Mouse (Mus musculus) brain, adult 2 months (tissue): ENCODE measurements around the gene Snx9.

ENCODE experiments used
- DNase-seq: peaks from one replicate; pipeline ENCODE4 v3.0.0; 2011; ENCODE audit warnings: low read depth, low spot score

The Snx9 gene

DNA sequence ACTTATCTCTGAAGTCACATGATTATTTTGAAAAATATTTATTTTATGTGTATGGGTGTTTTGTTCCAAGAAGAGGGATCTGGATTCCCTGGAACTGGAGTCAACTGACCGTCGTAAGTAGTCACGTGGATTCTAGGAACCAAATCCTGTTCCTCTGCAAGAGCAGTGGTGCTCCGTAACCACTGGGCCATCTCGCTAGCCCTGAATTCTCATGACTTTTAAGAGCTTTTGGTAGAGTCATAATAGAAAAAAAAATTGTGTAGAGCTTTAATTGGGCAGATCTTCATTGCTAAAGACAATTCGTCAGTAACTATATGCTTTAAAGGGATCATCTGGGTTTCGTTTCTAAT is 2.5 kb downstream of the Snx9 start:
- DNase-seq, result no peak

DNA sequence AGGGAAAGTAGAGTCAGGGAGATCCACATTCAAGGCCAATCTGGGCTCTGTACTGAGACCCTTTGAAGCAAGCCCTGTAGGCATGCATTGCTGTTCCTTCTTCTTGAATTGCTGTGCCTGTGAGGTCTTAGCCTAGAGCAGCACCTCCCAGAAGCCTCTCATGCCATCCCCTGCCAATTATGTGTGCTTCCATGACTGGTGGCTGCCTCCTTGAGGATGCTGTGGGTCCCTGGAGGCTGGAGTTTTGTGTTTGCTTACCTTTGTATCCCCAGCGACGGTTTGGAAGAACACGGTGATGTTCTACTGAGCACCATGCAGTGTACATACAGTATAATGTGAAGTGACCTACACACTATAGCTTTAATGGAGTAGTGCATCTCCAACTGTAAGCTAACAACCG is 4.2 kb downstream of the Snx9 start:
- no peak for DNase-seq

DNA sequence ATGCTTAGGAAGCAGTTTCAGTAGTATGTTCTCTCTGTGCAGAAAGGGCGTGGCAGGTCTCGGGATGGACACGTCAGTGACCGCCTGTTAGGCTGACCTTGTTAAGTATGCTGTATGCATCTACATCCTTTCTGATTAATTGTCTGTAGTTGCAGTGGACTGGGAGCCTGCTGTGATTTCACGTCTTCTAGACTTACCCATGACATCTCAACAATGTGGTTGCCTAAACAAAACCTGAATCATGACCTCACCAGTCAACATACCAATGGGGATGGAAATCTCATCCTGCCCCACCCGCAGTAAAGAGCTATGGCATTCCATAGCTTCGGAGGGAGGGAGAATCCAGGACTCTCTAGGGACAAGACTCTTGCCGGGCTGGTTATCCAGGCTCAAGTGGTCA is 5.0 kb downstream of the Snx9 start:
- no peak for DNase-seq

DNA sequence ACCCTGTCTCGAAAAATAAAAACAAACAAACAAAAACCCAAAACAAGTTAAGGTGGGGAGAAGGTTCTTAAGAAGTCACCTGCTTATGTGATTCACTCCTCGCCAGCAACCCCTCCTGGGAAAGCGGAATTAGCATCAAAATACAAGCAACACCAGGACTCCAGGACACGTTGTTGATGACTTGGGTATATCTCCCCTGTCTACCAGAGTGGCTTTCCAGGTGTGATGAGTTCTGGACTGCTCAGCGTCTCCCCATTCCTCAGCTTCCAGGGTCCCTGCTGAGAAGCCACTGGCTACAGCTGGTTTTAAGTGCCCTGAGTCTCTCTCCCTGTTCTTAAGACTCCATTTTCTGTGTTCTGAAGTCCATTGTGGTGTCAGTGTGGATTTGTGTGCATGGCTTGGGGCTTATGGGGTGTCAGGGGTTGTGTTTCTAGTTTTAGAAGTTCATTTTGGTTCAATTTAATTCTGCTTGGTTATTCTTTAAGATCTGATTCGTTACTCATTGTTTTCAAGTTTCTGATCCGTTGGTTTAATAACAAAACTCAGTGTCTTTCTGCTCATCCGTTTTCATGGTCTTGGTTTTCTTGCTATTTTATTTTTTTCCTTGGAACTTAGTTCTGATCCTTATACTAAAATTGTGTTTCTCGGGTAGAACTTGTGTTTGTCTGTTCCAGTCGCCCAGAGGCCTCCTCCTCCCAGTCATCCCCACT is 7.7 kb downstream of the Snx9 start:
- no peak for DNase-seq

DNA sequence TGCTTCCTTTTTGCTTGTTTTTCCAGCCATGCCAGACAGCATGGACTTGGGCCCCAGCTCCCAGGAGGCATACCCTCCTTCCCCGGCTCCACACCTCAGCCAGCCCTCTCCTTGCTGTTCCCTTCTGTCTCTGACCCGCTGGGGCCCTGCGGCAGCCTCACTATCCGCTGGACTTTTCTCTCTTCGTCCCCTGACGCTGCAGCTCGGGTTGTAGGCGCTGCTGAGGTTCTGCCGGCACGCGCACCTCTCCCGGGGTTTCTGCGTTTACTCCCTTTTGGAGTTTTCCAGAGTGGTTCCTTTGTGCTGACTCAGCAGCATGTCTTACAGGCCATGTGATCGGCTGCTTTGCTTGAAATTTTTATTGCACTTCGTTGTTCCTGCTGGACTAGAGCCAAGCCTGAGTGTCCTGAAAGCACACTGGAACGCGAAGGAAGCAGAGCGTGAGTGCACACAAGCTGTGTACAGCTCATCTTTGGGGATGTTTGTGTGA is 8.3 kb downstream of the Snx9 start:
- peak; percentile 85 for DNase-seq

DNA sequence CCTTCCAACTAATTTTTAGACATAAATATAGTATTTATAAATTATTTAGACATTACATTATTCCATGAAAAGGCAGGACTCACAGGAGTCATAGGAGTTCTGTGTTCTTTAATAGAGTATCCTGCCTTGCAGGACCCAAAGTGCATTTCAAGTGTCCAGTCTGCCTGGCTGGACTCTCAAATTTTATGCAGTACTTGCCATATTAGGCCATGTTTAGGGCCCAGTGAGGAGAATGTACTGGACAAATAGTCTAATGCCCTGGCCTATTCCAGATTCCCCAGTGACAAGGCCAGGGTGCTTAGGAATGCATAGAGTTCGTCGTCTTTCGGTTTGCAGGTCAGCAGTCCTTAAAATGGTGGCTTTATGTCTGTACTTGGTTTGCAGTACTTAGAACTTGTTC is 8.9 kb downstream of the Snx9 start:
- DNase-seq, result no peak

DNA sequence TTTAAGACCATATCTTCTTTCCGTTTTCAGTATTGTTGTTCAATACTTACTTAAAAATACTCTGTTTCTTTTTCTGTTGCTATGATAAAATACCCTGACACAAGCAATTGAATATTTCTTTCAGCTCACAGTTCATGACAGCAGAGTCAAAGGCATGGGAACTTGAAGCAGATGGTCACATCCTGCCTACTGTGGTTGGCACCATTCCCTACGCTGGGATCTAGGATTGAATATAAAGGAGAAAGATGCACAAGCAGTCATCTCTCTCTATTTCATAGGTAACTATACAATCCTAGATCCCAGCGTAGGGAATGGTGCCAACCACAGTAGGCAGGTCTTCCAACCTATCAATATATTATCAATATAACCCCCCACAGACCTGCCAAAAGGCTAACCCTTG is 9.3 kb downstream of the Snx9 start:
- DNase-seq, result peak; percentile 43

DNA sequence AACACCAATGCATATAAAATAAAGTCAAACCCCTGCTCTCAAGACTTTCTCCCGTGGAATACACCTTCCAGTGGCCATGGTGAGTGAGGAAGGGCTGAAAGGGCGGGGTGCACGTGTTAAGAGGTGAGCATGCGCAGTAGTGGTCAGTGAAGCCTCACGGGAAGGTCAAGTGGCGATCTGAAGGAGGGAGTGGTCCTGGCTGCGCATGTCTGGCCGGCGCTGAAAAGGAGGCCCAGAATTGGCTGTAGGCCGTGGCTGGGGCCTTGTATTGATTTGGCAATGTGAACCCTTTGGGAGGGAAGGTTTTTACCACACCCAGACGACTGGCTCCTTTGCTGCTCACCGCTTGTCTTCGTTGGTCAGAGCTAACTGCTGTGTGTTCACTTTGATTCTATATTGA is 12.8 kb downstream of the Snx9 start:
- no peak for DNase-seq

DNA sequence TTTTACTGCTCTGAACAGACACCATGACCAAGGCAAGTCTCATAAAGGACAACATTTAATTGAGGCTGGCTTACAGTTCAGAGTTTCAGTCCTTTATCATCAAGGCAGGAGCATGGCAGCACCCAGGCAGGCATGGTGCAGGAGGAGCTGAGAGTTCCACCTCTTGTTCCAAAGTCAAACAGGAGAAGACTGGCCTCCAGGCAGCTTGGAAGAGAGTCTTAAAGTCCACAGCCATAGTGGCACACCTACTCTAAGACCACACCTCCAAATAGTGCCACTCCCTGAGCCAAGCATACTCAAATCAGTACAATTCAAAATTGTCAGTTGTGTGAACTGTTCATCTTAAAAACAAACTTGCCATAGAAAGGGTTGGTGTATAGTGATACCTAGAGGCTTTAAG is 14.4 kb downstream of the Snx9 start:
- no peak for DNase-seq

DNA sequence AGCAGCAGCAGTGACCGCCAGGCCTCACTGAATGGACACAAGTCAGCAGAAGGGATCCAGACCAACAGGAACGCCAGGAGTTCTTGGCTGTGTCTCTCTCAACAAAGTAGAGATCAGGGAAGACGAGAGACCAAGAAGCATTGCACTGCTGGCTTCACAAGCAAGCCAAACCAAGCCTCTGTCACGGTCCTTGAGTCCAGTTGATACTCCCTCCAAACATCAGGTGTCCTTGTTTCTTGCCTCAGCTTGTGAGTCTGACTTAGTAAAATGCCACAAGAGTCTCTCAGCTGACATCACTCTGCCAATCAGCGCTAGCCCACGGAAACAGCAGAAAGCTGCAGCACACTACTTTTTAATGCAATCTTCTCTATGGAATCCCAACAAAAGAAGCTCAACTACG is 15.3 kb downstream of the Snx9 start:
- DNase-seq, result no peak

DNA sequence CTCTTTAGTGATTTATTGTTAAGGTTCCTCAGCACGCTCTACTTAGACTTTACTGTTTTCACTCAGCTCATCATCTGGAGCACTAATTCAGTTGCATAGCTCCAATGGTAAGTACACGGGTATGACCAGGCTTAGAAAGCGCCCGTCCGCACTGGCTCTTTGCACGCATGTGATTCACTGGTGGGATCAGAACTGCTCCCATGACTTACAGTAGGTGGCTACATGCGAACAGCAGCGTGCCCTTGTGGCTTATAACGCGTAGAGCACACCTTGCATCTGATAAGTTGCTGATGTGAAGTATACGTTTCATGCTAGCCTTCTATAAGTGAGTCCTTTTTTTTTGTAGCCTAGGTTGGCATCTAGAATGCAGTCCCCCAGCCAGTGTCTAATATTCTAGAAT is 16.1 kb downstream of the Snx9 start:
- DNase-seq, result no peak

DNA sequence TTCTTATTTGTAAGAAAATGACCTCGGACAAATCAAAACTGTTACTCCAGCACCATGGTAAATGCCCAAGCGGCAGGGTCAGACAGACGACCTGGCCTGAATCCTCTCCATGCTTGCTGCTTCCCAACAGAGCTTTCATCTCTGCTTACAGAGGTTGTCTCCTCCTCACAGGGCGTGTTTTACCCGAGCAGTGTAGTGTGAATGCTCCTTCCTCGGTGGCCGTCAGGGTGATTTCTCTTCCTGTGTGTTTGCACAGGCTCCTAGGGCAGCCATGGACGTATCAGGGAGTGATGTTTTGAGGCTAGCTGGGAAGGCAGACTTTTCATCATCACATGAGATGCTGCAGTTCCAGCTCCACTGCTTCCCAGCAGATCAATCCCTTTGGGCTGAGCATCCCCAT is 17.1 kb downstream of the Snx9 start:
- DNase-seq, result no peak

DNA sequence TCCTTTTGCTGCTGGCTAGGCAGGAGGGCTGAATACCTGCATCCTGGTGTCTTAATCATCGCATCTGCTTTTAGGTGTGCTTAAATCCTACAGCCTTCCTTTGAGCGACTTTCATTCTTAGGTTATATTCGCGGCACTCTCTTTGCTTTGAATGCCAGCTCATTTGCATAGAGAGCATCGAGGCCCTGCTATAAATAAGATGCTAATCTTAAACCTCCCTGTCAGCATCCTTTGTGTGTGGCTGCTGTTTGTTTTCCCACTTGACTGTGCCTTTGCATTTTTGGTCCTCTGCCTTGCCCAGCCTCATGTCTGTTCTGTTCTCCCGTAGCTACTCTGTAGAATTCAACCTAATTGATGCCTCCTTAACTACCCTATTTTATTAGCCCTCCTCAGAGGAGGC is 21.2 kb downstream of the Snx9 start:
- peak; percentile 33 for DNase-seq

DNA sequence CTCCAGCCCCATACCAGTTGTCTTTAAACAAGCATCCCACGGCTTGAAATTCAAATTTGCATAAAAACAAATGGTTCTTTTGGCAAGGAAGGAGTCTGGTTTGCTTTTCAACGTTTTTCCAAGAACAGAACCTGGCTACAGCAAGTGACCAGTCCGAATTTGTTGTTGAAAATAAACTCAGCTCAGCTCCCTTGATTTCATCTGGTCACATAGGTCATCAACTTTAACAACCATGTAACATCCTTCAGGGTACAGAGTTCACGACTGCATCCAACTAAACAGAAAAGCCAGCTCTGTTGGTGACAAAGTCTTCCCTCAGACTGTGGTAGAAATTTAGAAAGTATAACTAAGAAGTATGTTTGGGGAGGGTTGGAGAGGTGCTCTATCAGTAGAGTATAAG is 21.7 kb downstream of the Snx9 start:
- no peak for DNase-seq

DNA sequence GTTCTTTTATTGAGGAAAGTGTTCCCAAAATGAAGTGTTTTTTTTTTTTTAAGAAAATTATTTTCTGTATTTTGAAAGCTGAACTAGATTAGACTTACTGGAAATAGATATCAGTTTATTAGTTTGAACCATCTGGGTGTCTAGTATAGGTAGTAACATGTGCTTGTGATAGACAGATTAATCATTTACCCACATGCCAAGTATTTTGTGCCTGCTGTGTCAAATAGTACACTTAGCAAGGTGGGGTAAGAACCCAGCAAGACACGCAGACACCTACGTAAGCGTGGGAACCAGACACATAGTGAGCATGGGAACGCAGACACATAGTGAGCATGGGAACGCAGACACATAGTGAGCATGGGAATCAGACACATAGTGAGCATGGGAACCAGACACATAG is 22.6 kb downstream of the Snx9 start:
- DNase-seq, result no peak

DNA sequence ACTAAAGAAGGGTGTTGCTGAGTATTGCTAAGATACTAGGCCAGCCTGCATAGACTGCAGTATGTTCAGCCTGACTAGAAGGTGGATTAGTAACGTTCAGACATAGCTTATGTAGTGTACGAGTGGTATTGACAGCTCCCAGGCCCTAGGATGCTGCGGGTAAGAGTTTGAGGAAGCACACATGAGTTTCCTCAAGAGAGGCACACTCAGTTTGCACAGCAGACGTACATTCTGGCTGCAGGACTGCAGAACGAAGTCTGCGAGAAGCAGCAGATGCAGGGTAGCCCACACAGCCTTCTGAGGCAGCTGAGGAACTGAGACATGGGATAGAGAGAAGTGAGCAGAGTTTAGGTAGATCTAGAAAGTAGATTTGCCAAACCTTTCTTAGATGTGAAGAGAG is 26.3 kb downstream of the Snx9 start:
- peak; percentile 65 for DNase-seq

DNA sequence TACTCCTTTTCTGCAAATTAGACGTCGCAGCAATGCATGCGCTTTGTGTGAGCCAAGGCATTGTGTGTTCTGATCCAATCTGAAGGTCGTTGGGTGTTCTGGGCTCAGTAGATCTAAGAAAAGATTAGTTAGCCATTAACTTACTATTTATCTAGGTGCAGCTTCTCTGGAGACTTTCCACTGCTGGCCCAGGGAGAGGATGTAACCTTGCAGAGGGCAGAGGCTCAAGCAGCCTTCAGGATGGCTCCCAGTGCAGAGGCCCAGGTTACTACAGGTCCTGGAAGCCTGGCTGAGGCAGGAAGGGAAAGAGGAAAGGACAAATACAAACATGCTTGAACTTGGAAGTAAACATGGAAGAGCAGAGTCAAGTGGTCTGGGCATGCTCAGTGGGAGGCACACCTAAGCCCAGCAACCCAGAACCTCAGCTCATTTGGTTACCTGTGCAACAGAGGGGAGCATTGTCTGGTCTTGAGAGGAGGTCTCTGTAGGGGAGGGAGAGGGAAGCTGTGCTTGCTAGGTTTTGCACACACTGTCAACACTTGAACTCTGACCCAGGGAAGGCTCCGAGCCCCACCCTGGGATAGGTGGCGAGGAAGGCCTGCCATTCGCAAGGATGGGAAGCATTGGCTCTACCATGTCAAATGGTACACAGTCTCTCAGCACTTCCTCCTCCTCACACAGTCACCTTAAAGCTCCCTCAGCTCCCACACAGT is 27.3 kb downstream of the Snx9 start:
- DNase-seq, result peak; percentile 42

DNA sequence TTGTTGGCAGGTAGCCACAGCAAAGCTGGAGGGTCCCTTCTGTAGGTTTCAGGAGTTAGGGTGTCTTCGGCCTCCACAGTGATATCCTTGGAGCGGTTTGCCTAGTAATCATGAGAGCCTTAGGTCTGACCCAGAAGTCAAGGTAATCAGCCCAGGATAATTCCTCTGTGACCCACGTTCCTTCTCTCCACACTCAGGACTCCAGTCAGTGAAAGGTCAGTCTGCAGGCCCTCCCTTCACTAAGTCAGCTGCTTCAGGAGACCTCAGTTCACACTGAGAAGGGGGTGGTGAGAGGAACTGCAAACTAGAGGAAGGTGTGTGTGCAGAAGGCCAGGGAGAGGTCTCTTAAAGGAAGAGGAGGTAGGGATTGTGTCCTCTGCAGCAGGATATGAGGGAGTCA is 28.3 kb downstream of the Snx9 start:
- DNase-seq, result no peak

DNA sequence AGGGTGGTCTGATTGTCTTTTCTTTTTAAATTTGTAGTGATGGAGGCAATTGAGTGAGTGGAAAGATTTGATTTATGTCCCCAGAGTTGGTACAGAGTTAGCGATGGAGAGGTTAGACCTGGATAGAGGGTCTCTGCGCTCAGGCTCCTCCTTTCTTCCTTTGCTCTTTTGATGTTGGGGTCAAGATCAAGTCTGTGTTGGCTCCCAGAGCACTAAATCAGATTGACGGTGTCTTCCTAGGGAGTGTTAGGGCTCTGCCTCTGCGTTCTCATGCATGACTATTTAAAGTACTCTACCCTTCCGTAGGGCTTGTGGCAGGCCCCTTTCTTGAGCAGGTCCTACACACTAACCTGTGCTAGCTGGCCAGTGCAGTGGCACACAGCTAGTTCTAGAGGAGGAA is 28.9 kb downstream of the Snx9 start:
- DNase-seq, result no peak

DNA sequence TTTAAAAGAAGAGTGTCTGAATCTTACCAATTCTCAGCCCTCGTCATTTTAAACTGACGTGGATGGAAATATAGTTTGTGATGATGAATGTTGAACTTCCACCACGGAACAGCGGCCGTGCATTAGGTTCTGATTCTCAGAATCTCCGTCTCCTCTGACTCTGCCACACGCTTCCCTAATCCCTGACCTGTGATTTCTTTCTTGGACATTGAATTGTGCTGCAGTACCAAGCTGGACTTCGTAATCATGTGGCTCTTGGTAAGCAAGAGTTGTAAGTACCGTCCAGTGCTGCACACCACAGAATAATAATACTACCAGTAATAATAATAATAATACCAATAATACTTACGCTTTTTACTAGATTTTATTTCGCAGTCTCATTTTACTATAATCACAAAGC is 29.6 kb downstream of the Snx9 start:
- no peak for DNase-seq

DNA sequence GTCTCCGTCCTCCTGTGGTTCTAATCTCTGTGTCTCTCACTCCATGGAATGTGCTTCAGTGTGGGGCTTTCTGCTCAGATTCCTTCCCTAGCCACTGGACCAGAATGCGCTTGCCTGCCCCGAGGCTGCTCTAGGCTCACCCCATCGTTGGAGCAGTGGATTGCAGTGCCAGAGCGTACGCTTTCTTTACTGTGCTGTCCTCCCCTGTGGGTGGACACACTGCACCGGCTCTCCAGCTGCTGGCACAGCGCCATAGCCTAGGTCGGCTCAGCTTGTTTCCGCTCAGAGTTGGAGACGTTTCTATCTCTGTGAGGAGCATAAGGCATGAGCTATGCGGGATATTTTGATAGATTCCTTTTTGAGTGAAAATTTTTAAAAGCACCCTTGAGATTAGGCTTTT is 31.4 kb downstream of the Snx9 start:
- DNase-seq, result peak; percentile 82

DNA sequence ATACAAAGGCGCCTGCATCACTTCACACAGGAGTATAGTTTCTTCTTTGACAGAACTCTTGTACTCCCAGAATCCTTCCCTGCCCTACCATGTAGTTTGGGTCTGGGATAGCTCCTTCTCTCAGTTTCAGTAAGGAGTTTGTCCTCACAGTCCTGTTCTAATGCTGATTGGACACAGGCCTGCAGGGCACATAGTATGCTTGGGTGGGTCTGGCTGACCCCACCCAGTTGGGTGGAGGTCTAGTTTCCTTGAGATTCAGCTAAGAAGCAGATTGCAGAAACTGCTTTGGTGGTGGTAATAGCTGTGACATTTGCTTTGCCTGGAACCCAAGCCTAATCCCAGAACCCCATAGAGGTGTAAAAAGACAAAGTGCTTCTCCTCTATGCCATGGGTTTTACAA is 33.4 kb downstream of the Snx9 start:
- no peak for DNase-seq

DNA sequence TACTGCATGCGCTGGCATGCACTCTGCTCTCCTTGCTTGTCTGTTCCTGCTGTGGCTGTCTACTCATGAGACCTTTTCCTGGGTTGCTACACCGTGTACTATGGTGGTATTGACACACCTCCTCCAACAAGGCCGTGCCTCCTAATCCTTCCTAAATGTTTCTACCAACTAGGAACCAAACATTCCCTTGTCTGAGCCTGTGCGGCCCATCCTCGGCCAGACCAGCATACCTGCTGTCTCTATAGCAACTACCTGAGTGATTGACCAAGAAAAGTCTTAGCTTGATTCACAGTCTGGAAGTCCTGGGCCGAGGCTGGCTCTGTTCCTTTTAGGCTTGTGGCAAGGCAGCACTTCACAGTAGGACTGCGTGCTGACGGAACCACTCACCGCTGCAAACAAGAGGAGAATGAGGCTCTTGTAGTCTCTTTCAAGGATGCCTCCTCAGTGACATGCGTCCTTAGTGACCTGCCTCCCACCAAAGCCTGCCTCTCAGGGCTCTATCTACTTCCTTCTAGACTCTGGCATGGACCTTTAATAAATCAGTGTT is 36.6 kb downstream of the Snx9 start:
- DNase-seq, result no peak
